Mouse (Mus musculus) olfactory bulb, adult 2 months (tissue): ENCODE results near the gene Ccdc12.

Source experiments
- CTCF ChIP-seq: fragments of 200-500 bp; IDR thresholded peaks from 2 replicates; pipeline ENCODE4 v1.5.1; 2012; ENCODE audit warnings: low read depth, mild to moderate bottlenecking, low read length, moderate library complexity; ENCODE audit not compliant: insufficient read depth
- POLR2A ChIP-seq: fragments of 200-500 bp; IDR thresholded peaks from 2 replicates; pipeline ENCODE4 v1.6.1; 2012; ENCODE audit warnings: mild to moderate bottlenecking, low read depth, low read length, moderate library complexity; ENCODE audit not compliant: insufficient read depth

DNA sequence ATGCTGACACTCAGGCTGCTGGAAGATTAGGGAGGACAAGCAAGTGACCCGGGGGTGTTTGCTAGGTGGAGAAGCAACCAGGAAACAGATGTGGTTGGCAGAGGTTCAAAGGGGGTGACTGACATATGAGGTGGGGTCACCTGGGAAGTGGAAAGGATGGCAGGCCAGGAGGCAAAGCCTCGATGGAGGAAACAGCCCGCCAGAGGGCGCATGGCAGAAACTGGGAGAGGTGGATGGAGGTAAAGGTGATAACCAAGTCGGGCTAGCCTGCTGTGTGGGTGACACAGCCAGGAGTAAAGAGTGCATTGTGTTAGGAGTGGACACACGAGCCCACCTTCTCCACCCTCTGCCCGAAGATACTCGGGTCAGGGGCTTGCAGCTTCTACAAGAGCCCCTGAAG, 73.5 kb downstream of the Ccdc12 start:
- TF ChIP-seq CTCF = no peak
- no peak for TF ChIP-seq POLR2A
